Mouse (Mus musculus): ENCODE measurements around the gene Cbfa2t2. TPM values are rescaled to one million over a fixed set of nuclear protein-coding genes. Genes with fewer than 3 reads are reported as not detected.
A peak's percentile ranks its signal among the peaks of the same experiment; 100 is the strongest.

Cbfa2t2 gene
- polyA plus RNA-seq, 1 experiment from 2014 or later, result 48.8 TPM

GRCm38 (mm10) chr2:154422181-154422580 lies 14.1 kb upstream of the Cbfa2t2 start:
- 71% methylated on average over 5 of the region's 5 CpGs for WGBS
- H3K9me3 ChIP-seq (ENCODE audit: control insufficient read depth, low read length), result no peaks in the 10 kb centered on the region
- ATAC-seq (ENCODE audit: low read depth), result no peak
- no peak overlapping the region for H3K27ac ChIP-seq (ENCODE audit: low read depth, low read length)
- H3K36me3 ChIP-seq (ENCODE audit: control insufficient read depth, insufficient read depth, low read length), result no peaks in the 10 kb centered on the region
- no peaks in the 10 kb centered on the region for H3K27me3 ChIP-seq (ENCODE audit: control insufficient read depth, insufficient read depth, low read length)
- no peak overlapping the region for H3K4me2 ChIP-seq (ENCODE audit: low read depth, low read length)
- H3K9ac ChIP-seq (replicated peaks; ENCODE audit: low read depth, low read length), result no peak overlapping the region
- H3K4me1 ChIP-seq (ENCODE audit: control insufficient read depth, insufficient read depth, low read length), result peaks cover 5% of the 10 kb centered on the region
- H3K4me3 ChIP-seq (ENCODE audit: low read depth, low read length), result no peak overlapping the region

- ATAC-seq (ENCODE audit: low read depth), result no peak
- 95% methylated on average over 2 of the region's 2 CpGs for WGBS
- no peaks in the 10 kb centered on the region for H3K36me3 ChIP-seq (ENCODE audit: control insufficient read depth, insufficient read depth, low read length)
- no peak overlapping the region for H3K9ac ChIP-seq (replicated peaks; ENCODE audit: low read depth, low read length)
- H3K4me2 ChIP-seq (ENCODE audit: low read depth, low read length), result no peak overlapping the region
- H3K4me3 ChIP-seq (ENCODE audit: low read depth, low read length), result no peak overlapping the region
- no peak overlapping the region for H3K27ac ChIP-seq (ENCODE audit: low read depth, low read length)
- H3K9me3 ChIP-seq (ENCODE audit: control insufficient read depth, low read length), result no peaks in the 10 kb centered on the region
- no peaks in the 10 kb centered on the region for H3K27me3 ChIP-seq (ENCODE audit: control insufficient read depth, insufficient read depth, low read length)
- peaks cover 10% of the 10 kb centered on the region for H3K4me1 ChIP-seq (ENCODE audit: control insufficient read depth, insufficient read depth, low read length)
Measured at GRCm38 (mm10) chr2:154423548-154423947, 12.7 kb upstream of the Cbfa2t2 start.

- H3K9ac ChIP-seq (replicated peaks; ENCODE audit: low read depth, low read length), result no peak overlapping the region
- H3K27ac ChIP-seq (ENCODE audit: low read depth, low read length), result no peak overlapping the region
- WGBS, result 85% methylated on average over 3 of the region's 3 CpGs
- H3K4me3 ChIP-seq (ENCODE audit: low read depth, low read length), result no peak overlapping the region
- no peaks in the 10 kb centered on the region for H3K9me3 ChIP-seq (ENCODE audit: control insufficient read depth, low read length)
- no peaks in the 10 kb centered on the region for H3K36me3 ChIP-seq (ENCODE audit: control insufficient read depth, insufficient read depth, low read length)
- H3K4me1 ChIP-seq (ENCODE audit: control insufficient read depth, insufficient read depth, low read length), result peaks cover 10% of the 10 kb centered on the region
- ATAC-seq (ENCODE audit: low read depth), result no peak
- no peak overlapping the region for H3K4me2 ChIP-seq (ENCODE audit: low read depth, low read length)
- no peaks in the 10 kb centered on the region for H3K27me3 ChIP-seq (ENCODE audit: control insufficient read depth, insufficient read depth, low read length)
Measured at GRCm38 (mm10) chr2:154425522-154425921, 10.8 kb upstream of the Cbfa2t2 start.

GRCm38 (mm10) chr2:154426188-154426904 lies 9.9 kb upstream of the Cbfa2t2 start:
- Histone ChIP-seq H3K4me3 (ENCODE audit: low read depth, low read length) (peak overlapping the region; percentile 25), H3K9ac (replicated peaks; ENCODE audit: low read depth, low read length) (peak overlapping the region; percentile 59), H3K9me3 (ENCODE audit: control insufficient read depth, low read length) (no peaks in the 10 kb centered on the region), H3K27me3 (ENCODE audit: control insufficient read depth, insufficient read depth, low read length) (no peaks in the 10 kb centered on the region), H3K4me2 (ENCODE audit: low read depth, low read length) (peak overlapping the region; percentile 58), H3K4me1 (ENCODE audit: control insufficient read depth, insufficient read depth, low read length) (peaks cover 10% of the 10 kb centered on the region), H3K36me3 (ENCODE audit: control insufficient read depth, insufficient read depth, low read length) (no peaks in the 10 kb centered on the region), H3K27ac (ENCODE audit: low read depth, low read length) (peak overlapping the region; percentile 85)
- WGBS, result under 1% methylated on average over 25 of the region's 25 CpGs
- peak; percentile 76 for ATAC-seq (ENCODE audit: low read depth)

- ATAC-seq (ENCODE audit: low read depth), result no peak
- peak overlapping the region; percentile 59 for H3K9ac ChIP-seq (replicated peaks; ENCODE audit: low read depth, low read length)
Measured at GRCm38 (mm10) chr2:154426905-154427852, 9.1 kb upstream of the Cbfa2t2 start.

GRCm38 (mm10) chr2:154427853-154428360 lies 8.4 kb upstream of the Cbfa2t2 start:
- Histone ChIP-seq H3K9ac (replicated peaks; ENCODE audit: low read depth, low read length) (peak overlapping the region; percentile 37), H3K4me3 (ENCODE audit: low read depth, low read length) (no peak overlapping the region), H3K9me3 (ENCODE audit: control insufficient read depth, low read length) (no peaks in the 10 kb centered on the region), H3K27me3 (ENCODE audit: control insufficient read depth, insufficient read depth, low read length) (no peaks in the 10 kb centered on the region), H3K4me2 (ENCODE audit: low read depth, low read length) (peak overlapping the region; percentile 18; the same call in 1 of the 2 replicates), H3K36me3 (ENCODE audit: control insufficient read depth, insufficient read depth, low read length) (no peaks in the 10 kb centered on the region), H3K27ac (ENCODE audit: low read depth, low read length) (peak overlapping the region; percentile 71), H3K4me1 (ENCODE audit: control insufficient read depth, insufficient read depth, low read length) (peaks cover 10% of the 10 kb centered on the region)
- WGBS, result 13% methylated on average over 17 of the region's 17 CpGs
- ATAC-seq (ENCODE audit: low read depth), result no peak

More at GRCm38 (mm10) chr2:154426905-154427852, 9.1 kb upstream of the Cbfa2t2 start:
- Histone ChIP-seq H3K27ac (ENCODE audit: low read depth, low read length) (peak overlapping the region; percentile 85), H3K4me1 (ENCODE audit: control insufficient read depth, insufficient read depth, low read length) (peaks cover 10% of the 10 kb centered on the region), H3K4me2 (ENCODE audit: low read depth, low read length) (peak overlapping the region; percentile 58), H3K9me3 (ENCODE audit: control insufficient read depth, low read length) (no peaks in the 10 kb centered on the region), H3K4me3 (ENCODE audit: low read depth, low read length) (peak overlapping the region; percentile 25), H3K36me3 (ENCODE audit: control insufficient read depth, insufficient read depth, low read length) (no peaks in the 10 kb centered on the region), H3K27me3 (ENCODE audit: control insufficient read depth, insufficient read depth, low read length) (no peaks in the 10 kb centered on the region)
- 26% methylated on average over 11 of the region's 11 CpGs for WGBS

- no peak for ATAC-seq (ENCODE audit: low read depth)
- no peak overlapping the region for H3K9ac ChIP-seq (replicated peaks; ENCODE audit: low read depth, low read length)
- no peaks in the 10 kb centered on the region for H3K27me3 ChIP-seq (ENCODE audit: control insufficient read depth, insufficient read depth, low read length)
- no peak overlapping the region for H3K4me3 ChIP-seq (ENCODE audit: low read depth, low read length)
- no peaks in the 10 kb centered on the region for H3K36me3 ChIP-seq (ENCODE audit: control insufficient read depth, insufficient read depth, low read length)
- no peaks in the 10 kb centered on the region for H3K9me3 ChIP-seq (ENCODE audit: control insufficient read depth, low read length)
- 98% methylated on average over 2 of the region's 2 CpGs for WGBS
- H3K4me2 ChIP-seq (ENCODE audit: low read depth, low read length), result no peak overlapping the region
- peaks cover 10% of the 10 kb centered on the region for H3K4me1 ChIP-seq (ENCODE audit: control insufficient read depth, insufficient read depth, low read length)
- H3K27ac ChIP-seq (ENCODE audit: low read depth, low read length), result no peak overlapping the region
Measured at GRCm38 (mm10) chr2:154430566-154430965, 5.7 kb upstream of the Cbfa2t2 start.

- Histone ChIP-seq H3K9me3 (ENCODE audit: control insufficient read depth, low read length) (no peaks in the 10 kb centered on the region), H3K4me2 (ENCODE audit: low read depth, low read length) (no peak overlapping the region), H3K9ac (replicated peaks; ENCODE audit: low read depth, low read length) (no peak overlapping the region), H3K36me3 (ENCODE audit: control insufficient read depth, insufficient read depth, low read length) (no peaks in the 10 kb centered on the region), H3K4me1 (ENCODE audit: control insufficient read depth, insufficient read depth, low read length) (peaks cover 8% of the 10 kb centered on the region; the same call in 1 of the 2 replicates), H3K27ac (ENCODE audit: low read depth, low read length) (no peak overlapping the region), H3K27me3 (ENCODE audit: control insufficient read depth, insufficient read depth, low read length) (no peaks in the 10 kb centered on the region), H3K4me3 (ENCODE audit: low read depth, low read length) (no peak overlapping the region)
- no peak for ATAC-seq (ENCODE audit: low read depth)
- 78% methylated on average over 2 of the region's 2 CpGs for WGBS
Measured at GRCm38 (mm10) chr2:154432696-154433095, 3.6 kb upstream of the Cbfa2t2 start.

All from neural tube, embryonic 14.5 days (tissue).